Mouse (Mus musculus) CH12.LX (cell line): ENCODE measurements at regions not wholly inside any gene's neighbourhood (a gene's known extent, or its start where the extent isn't known, plus 50 kb on each side); places are given as distances from the start of the nearest gene placed in this dataset.

Source experiments
- CTCF ChIP-seq, 2 experiments: IDR thresholded peaks in 1 of 2; conservative IDR thresholded peaks in 1 of 2; 2 replicates each; pipeline ENCODE4 v1.5.1; 2011 to 2012; ENCODE audit warnings: low read depth in 2 of 2, low read length in 2 of 2, improper control_type of control experiment in 1 of 2, inconsistent platforms in 1 of 2, mild to moderate bottlenecking in 1 of 2, moderate library complexity in 1 of 2
- EP300 ChIP-seq: IDR thresholded peaks from 2 replicates; pipeline ENCODE4 v1.6.1; 2011; ENCODE audit warnings: low read length, improper control_type of control experiment
- GABPA ChIP-seq: IDR thresholded peaks from 2 replicates; pipeline ENCODE4 v1.6.1; 2012; ENCODE audit warnings: low read depth, low read length, improper control_type of control experiment, inconsistent platforms; ENCODE audit not compliant: insufficient replicate concordance
- MAX ChIP-seq: IDR thresholded peaks from 2 replicates; pipeline ENCODE4 v1.6.1; 2011; ENCODE audit warnings: low read length, improper control_type of control experiment
- MAZ ChIP-seq: IDR thresholded peaks from 2 replicates; pipeline ENCODE4 v1.6.1; 2012; ENCODE audit warnings: low read depth, mild to moderate bottlenecking, inconsistent platforms, low read length, improper control_type of control experiment, moderate library complexity
- MYC ChIP-seq: IDR thresholded peaks from 2 replicates; pipeline ENCODE4 v1.6.1; 2011; ENCODE audit warnings: low read depth, mild to moderate bottlenecking, improper control_type of control experiment, low read length
- NELFE ChIP-seq: IDR thresholded peaks from 2 replicates; pipeline ENCODE4 v1.6.1; 2011; ENCODE audit warnings: low read depth, low read length, improper control_type of control experiment
- NRF1 ChIP-seq: IDR thresholded peaks from 2 replicates; pipeline ENCODE4 v1.6.1; 2014; ENCODE audit warnings: low read depth, mild to moderate bottlenecking, inconsistent platforms, low read length, improper control_type of control experiment, moderate library complexity
- POLR2A ChIP-seq: IDR thresholded peaks from 2 replicates; pipeline ENCODE4 v1.6.1; 2011; ENCODE audit warnings: low read depth, mild to moderate bottlenecking, improper control_type of control experiment, low read length
- ZC3H11A ChIP-seq: IDR thresholded peaks from 2 replicates; pipeline ENCODE4 v1.6.1; 2012; ENCODE audit warnings: low read depth, mild to moderate bottlenecking, inconsistent platforms, low read length, improper control_type of control experiment

DNA sequence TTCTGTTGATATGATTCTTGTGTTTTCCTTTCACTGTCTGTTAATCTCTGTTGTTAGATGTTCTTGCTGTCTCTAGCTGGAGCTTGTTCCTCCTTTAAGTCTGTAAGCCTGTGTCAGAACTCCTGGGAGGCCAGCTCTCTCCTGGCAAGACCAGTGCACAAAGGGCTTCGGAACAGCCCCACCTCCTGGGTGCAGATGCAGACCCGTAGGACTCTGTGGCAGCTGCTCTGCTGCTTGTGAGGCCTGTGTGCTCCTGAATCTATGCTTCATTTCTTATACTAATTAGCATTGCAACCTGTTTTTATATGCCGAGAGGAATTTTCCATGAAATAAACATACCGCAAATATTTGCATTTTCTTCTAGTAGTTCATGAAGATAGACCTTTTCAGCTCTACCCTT lies 392.2 kb downstream of the Arl4a start:
- TF ChIP-seq GABPA (no peak), CTCF (conservative IDR thresholded peaks at IDR 0.05 in 1 of 2, IDR thresholded peaks at IDR 0.05 in 1 of 2; ENCODE audit: low read depth in 2 of 2, low read length in 2 of 2) (no peak), NELFE (no peak), EP300 (no peak), MAZ (no peak), POLR2A (no peak), NRF1 (no peak), MYC (no peak), ZC3H11A (no peak), MAX (no peak)
